Mouse (Mus musculus) adrenal gland, adult (tissue): ENCODE data around the gene Spaca7.
"Not testable (repeated sequence)": the region's sequence is repeated elsewhere in the genome, so short reads cannot be mapped to it uniquely, and the experiment has no call there.

Source experiments
- DNase-seq, 2 experiments: peaks; one replicate each; pipeline ENCODE4 v3.0.0; 2022 to 2023; ENCODE audit warnings: low spot score in 1 of 2; ENCODE audit not compliant: inconsistent age in 2 of 2

The Spaca7 gene

GRCm38 (mm10) chr8:12572814-12573534, at the start of gene Spaca7:
Gene Spaca7, plus strand, starts transcription at chr8:12573029.
- no peak for DNase-seq

DNA sequence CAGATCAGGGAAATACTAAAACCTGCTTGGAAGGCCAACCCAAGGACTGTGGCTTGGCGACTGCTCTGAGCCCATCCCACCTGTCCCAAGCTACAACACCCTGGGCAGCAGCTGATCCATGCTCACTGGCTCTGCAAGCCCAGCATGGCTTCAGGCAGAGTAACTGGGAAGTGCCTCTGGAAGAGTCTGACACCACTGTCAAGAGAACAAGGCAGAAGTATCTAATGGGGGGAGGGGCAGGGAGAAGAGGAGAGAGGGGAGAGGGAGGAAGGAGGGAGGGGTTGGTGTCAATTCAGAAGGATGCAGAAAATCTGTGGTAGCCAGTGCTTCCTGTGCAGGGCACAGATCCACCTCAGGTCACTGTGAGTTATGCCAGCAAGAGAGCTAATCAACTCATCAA, 48.5 kb upstream of the Spaca7 start:
- DNase-seq: no peak

DNA sequence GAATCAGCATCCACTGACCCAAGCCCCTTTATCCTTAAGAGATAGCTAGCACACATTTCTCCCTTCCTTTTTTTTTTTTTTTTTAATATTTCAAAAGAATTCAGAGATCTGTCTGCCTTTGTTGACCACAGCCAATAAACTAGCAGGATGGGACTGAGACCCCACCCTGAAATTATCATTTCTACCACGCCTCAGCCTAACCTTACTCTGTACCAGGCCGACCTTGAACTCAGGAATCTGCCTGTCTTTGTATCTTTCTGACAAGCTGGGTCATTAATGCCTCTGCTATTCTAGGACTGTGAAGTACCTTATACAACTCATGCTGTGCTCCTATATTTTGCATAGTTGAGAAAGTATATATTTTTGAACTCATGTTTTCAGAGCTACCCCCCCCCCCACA, 44.2 kb upstream of the Spaca7 start:
- no peak for DNase-seq

GRCm38 (mm10) chr8:12535617-12536016, 37.2 kb upstream of the Spaca7 start:
- no peak for DNase-seq

GRCm38 (mm10) chr8:12536306-12536705, 36.5 kb upstream of the Spaca7 start:
- no peak for DNase-seq

DNA sequence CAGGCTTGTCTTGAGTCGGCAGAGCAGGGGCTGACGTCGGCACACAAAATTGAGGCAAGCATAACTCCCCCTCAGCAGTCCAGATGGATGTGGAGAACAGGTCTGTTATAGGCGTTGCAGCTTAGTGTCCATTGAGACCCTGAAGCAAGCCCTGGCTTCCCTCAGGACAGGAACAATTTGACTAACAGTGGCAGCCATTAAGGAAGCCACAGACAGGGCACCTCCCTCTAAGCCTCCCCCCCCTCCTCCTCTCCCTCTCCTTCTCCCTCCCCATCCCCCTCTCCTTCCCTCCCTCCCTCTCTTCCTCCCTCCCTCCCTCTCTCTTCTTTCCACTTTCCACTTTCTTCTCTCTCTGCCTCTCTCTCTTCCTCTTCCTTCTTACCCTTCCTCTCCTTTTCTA, 27.6 kb upstream of the Spaca7 start:
- DNase-seq: no peak

DNA sequence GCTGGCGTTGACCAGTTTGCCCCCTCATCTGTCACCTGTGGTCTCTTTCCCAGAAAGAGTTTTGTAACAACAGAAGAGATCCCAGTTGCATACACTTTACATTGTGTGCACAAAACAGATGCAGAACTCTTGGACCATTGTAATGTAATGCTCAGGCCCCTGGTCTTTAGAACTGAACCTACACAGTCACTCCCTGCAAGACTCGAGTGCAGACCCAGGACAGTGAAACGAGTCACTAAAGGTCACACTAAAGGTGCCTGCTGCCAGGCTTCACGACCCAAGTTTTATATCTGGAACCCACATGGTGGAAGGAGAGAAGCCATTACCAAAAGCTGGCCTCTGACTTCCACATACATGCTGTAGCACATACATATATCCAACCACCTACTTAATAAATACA, 27.2 kb upstream of the Spaca7 start:
- DNase-seq: no peak

GRCm38 (mm10) chr8:12547466-12548220, 25.2 kb upstream of the Spaca7 start:
- DNase-seq: no peak

GRCm38 (mm10) chr8:12548255-12548654, 24.6 kb upstream of the Spaca7 start:
- no peak for DNase-seq

DNA sequence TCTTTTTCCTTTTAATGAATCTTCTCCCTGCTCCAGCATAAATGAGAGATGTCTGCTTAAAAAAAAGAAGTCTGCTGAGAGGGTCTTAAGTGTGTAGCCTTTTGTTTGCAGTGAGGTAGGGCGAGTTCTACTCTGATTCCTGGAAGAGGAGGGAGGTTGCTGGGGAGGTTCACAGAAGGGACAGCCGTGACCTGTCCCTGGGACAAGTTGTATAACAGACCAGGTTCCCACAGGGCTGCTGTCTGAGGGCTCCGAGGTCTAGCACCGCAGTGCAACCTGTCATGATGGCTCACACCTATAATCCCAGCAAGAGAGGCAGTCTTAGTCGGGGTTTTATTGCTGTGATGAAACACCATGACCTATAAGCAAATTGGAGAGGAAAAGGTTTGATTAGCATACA, 24.1 kb upstream of the Spaca7 start:
- DNase-seq: no peak

DNA sequence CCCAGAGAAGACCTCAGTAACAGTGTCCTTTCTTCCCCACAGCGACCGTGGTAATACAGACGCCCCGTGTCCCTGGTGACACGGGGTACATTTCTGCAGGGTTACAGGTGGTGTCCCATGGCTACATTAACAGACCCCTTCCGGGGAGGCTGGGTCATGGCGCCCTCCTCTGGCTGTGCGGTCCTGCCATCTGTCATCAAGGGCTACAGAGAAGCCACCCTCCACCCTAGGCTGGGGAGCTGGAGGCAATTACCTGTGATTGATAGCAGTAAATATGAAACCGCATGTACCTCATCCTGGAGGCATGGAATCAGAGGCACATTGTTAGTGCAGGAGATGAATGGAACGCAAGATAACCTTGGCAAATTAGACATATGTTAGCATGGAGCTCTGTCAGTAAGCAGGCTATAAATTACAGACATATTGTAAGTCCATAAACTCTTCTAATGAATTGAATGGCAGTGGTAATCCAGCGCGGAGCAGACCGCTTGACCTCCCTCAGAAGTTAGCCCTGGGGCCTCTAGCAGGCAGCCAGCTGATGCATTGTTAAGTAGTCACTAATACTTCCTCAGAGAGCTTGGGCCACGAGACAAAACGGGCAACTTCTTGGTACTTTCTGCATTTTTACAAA, 17.2 kb upstream of the Spaca7 start:
- no peak for DNase-seq

- no peak for DNase-seq
Observed at GRCm38 (mm10) chr8:12558786-12559185, 14.0 kb upstream of the Spaca7 start.

- DNase-seq: peak; percentile 66 to 87
Observed at GRCm38 (mm10) chr8:12561403-12561960, 11.3 kb upstream of the Spaca7 start.

DNA sequence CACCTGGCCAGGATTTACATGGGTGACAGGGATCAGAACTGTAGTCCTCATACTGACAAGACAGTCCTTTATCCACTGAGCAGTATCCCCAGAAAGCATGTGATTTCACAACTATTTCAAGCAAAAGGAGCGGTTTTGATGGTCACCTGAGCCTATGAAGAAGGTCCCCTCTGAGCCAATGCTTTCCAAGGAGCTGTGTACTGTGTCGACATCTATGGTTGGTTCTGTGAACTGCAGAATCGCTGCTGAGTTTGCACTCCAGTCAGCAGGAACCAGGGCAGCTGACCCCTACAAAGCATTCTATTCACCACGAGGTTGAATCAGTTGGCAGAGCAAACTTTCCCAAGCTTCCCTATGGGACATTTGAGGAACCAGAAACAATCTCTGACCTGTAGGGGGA, 8.5 kb upstream of the Spaca7 start:
- DNase-seq: peak; percentile 13 to 63

DNA sequence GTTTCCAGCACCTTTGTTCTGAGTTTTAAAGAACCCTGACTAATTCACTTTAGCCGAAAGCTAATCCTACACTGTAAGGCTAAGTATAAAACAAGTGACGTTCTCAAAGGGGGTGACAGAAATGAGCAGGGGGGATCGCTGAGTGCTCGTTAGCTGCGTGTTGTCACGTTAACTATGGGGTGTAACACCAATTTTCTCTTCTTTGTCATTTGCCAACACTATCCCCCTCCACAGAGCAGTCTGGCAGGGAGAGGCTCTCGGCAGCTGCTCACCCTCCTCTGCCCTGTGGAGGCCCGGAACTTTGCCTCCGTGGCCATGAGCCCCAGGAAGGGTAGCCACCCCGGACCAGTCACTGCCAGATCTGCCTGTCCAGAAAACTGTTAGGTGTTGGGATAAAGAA, 7.3 kb upstream of the Spaca7 start:
- no peak for DNase-seq

- no peak for DNase-seq
Observed at GRCm38 (mm10) chr8:12566509-12566908, 6.3 kb upstream of the Spaca7 start.

GRCm38 (mm10) chr8:12576003-12576402, 3.2 kb downstream of the Spaca7 start:
- no peak for DNase-seq

GRCm38 (mm10) chr8:12576739-12577138, 3.9 kb downstream of the Spaca7 start:
- no peak for DNase-seq

DNA sequence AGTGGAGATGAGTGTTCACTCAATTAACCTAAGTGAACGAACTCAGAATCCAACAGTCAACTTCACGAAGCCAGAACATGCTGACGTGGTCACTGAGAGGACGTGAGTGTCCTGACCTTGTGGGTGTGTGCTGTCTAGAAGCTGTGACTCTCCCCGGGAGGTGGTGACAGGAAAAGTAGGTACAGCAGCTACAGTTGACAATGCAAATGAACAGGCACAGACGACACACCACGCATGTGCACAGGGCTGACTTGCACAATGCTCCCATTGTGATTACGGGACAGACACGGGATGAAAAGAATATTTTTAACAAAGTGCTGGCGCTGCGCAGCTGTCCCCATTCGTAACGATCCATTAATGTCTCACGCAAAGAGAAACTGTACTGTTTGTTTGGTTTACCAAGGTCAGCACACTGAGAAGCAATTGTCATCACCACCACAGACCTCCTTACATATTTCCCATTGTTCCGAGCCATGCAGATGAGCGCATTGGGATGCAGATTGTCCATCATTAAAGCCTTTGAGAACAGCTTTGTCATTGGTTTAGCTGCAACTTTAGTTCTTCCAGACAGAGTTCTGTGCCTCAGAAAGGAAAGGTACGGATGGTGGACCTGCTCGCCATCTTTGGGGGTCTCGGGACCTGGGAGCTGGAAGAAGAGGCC, 6.6 kb downstream of the Spaca7 start:
- DNase-seq: not testable (repeated sequence)

- DNase-seq: no peak
Observed at GRCm38 (mm10) chr8:12583785-12584184, 11.0 kb downstream of the Spaca7 start.

DNA sequence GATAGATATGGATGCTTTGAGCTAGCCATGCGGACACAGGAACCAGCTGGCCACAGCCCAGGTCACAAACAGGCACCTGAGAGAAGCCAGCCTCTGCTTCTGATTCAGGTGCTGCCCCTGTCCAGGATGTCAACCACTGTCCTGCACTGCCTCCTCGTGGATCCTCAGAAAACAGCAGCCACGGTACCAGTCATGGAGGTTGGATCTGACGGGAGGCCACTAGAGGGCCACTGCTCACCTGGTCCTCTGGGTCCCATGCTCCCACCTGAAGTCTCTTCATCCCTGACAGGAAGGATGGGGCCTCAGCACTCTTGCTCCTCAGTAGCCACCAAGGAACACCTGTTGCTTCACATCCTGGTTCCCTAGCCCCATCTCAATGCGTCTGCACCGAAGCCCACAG, 34.4 kb downstream of the Spaca7 start:
- DNase-seq: peak; percentile 68 to 93
